Mouse (Mus musculus): ENCODE measurements around the gene Tdrd7. TPM values are rescaled to one million over a fixed set of nuclear protein-coding genes. Genes with fewer than 3 reads are reported as not detected.

Tdrd7 gene
- total RNA-seq, 1 experiment, result 6.0 TPM

DNA sequence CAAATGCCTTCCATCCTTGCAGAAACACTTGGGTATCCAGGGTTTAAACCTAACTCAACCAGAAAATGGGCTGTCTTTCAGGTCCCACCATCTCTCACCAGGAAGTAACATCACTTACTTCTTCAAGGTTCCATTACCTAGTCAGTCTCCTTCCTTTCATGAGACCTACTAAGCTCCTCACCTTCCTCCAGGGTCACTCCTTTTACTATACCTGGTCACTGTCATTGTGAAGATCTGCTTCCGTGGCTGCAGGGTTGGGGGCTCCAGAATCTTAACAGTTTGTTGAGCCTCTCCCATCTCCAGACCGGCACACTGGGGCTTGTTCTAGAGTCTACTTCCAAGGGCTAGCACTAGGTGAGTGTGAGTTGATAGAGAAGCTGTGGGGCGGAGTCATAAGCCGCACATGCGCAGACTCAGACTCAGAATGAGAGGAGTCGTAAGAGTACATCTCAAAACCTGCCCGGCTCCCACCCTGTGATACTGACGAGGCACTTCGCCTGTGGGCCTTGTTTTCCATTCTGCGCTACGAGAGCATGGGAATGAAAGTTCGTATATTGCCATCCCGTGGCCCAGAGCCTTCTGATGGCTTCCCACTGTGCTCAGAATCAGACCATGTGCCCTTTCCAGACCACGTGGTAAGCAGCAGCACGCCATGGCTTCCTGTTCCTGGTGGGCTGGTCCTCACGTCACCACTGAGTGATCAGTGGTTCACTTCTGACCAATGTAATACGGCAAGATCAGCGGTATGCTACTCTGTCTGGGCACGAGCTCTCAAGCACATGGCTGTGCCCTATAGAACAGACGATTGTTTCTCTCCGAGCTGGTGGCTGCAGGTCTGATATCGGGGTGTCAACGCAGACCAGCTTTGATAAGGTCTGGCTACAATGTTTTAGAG is 11.9 kb upstream of the Tdrd7 start:
- Histone ChIP-seq H3K9ac (ENCODE audit: insufficient read depth, low read depth, low read length, poor library complexity, severe bottlenecking) (no peak overlapping the region), H3K4me1 (ENCODE audit: control insufficient read depth in 2 of 2, insufficient read depth in 2 of 2, low read length in 2 of 2, poor library complexity in 1 of 2) (no peaks in the 10 kb centered on the region), H3K9me3 (ENCODE audit: control insufficient read depth, insufficient read depth, low read depth, low read length) (no peaks in the 10 kb centered on the region), H3K4me3 (ENCODE audit: insufficient read depth in 1 of 2, low read depth in 1 of 2, low read length in 2 of 2, poor library complexity in 1 of 2, severe bottlenecking in 1 of 2) (no peak overlapping the region), H3K36me3 (ENCODE audit: control insufficient read depth, insufficient read depth, low read length, poor library complexity, severe bottlenecking) (no peaks in the 10 kb centered on the region), H3K27ac (ENCODE audit: insufficient read depth, low read depth, low read length, poor library complexity, severe bottlenecking) (no peak overlapping the region)
- in situ Hi-C loops (cut with MboI; ENCODE audit: low sequenced_read_pairs in 2 of 2, unreplicated experiment in 2 of 2), result no loop called here
- TF ChIP-seq ZNF384 (IDR thresholded peaks at IDR 0.05; ENCODE audit: low read depth, low read length) (no peak), MAFK (IDR thresholded peaks at IDR 0.05; ENCODE audit: insufficient read depth, low read depth, low read length) (no peak), CHD2 (IDR thresholded peaks at IDR 0.05; ENCODE audit: low read depth, low read length) (no peak), HCFC1 (IDR thresholded peaks at IDR 0.05; ENCODE audit: borderline replicate concordance, insufficient read depth, low read length) (no peak), ZC3H11A (IDR thresholded peaks at IDR 0.05; ENCODE audit: borderline replicate concordance, low read depth, low read length) (no peak)
- DNase-seq (ENCODE audit: low read depth, low spot score), result no peak

GRCm38 (mm10) chr4:45955235-45955634 is 9.9 kb upstream of the Tdrd7 start:
- DNase-seq (ENCODE audit: low read depth, low spot score), result no peak
- no peaks in the 10 kb centered on the region for H3K36me3 ChIP-seq (ENCODE audit: control insufficient read depth, insufficient read depth, low read length, poor library complexity, severe bottlenecking)
- no peak for TF ChIP-seq ZNF384 (IDR thresholded peaks at IDR 0.05; ENCODE audit: low read depth, low read length)
- no peak overlapping the region for H3K4me3 ChIP-seq (ENCODE audit: insufficient read depth in 1 of 2, low read depth in 1 of 2, low read length in 2 of 2, poor library complexity in 1 of 2, severe bottlenecking in 1 of 2)
- in situ Hi-C loops (cut with MboI; ENCODE audit: low sequenced_read_pairs in 2 of 2, unreplicated experiment in 2 of 2), result no loop called here
- H3K27ac ChIP-seq (ENCODE audit: insufficient read depth, low read depth, low read length, poor library complexity, severe bottlenecking), result no peak overlapping the region
- no peaks in the 10 kb centered on the region for H3K9me3 ChIP-seq (ENCODE audit: control insufficient read depth, insufficient read depth, low read depth, low read length)
- no peaks in the 10 kb centered on the region for H3K4me1 ChIP-seq (ENCODE audit: control insufficient read depth in 2 of 2, insufficient read depth in 2 of 2, low read length in 2 of 2, poor library complexity in 1 of 2)
- no peak overlapping the region for H3K9ac ChIP-seq (ENCODE audit: insufficient read depth, low read depth, low read length, poor library complexity, severe bottlenecking)

- TF ChIP-seq MAFK (IDR thresholded peaks at IDR 0.05; ENCODE audit: insufficient read depth, low read depth, low read length) (no peak), ZNF384 (IDR thresholded peaks at IDR 0.05; ENCODE audit: low read depth, low read length) (no peak), CHD2 (IDR thresholded peaks at IDR 0.05; ENCODE audit: low read depth, low read length) (no peak), ZC3H11A (IDR thresholded peaks at IDR 0.05; ENCODE audit: borderline replicate concordance, low read depth, low read length) (no peak), HCFC1 (IDR thresholded peaks at IDR 0.05; ENCODE audit: borderline replicate concordance, insufficient read depth, low read length) (no peak)
- in situ Hi-C loops (cut with MboI; ENCODE audit: low sequenced_read_pairs in 2 of 2, unreplicated experiment in 2 of 2), result no loop called here
- H3K4me3 ChIP-seq (ENCODE audit: insufficient read depth in 1 of 2, low read depth in 1 of 2, low read length in 2 of 2, poor library complexity in 1 of 2, severe bottlenecking in 1 of 2), result no peak overlapping the region
- no peak for DNase-seq (ENCODE audit: low read depth, low spot score)
- no peak overlapping the region for H3K9ac ChIP-seq (ENCODE audit: insufficient read depth, low read depth, low read length, poor library complexity, severe bottlenecking)
- H3K27ac ChIP-seq (ENCODE audit: insufficient read depth, low read depth, low read length, poor library complexity, severe bottlenecking), result no peak overlapping the region
- no peaks in the 10 kb centered on the region for H3K9me3 ChIP-seq (ENCODE audit: control insufficient read depth, insufficient read depth, low read depth, low read length)
- H3K36me3 ChIP-seq (ENCODE audit: control insufficient read depth, insufficient read depth, low read length, poor library complexity, severe bottlenecking), result no peaks in the 10 kb centered on the region
- H3K4me1 ChIP-seq (ENCODE audit: control insufficient read depth in 2 of 2, insufficient read depth in 2 of 2, low read length in 2 of 2, poor library complexity in 1 of 2), result no peaks in the 10 kb centered on the region
These were observed 9.0 kb upstream of the Tdrd7 start for GRCm38 (mm10) chr4:45956131-45956530.

GRCm38 (mm10) chr4:45956706-45957105 is 8.4 kb upstream of the Tdrd7 start:
- in situ Hi-C loops (cut with MboI; ENCODE audit: low sequenced_read_pairs in 2 of 2, unreplicated experiment in 2 of 2), result no loop called here
- H3K4me3 ChIP-seq (ENCODE audit: insufficient read depth in 1 of 2, low read depth in 1 of 2, low read length in 2 of 2, poor library complexity in 1 of 2, severe bottlenecking in 1 of 2), result no peak overlapping the region
- H3K27ac ChIP-seq (ENCODE audit: insufficient read depth, low read depth, low read length, poor library complexity, severe bottlenecking), result no peak overlapping the region
- no peak for TF ChIP-seq CHD2 (IDR thresholded peaks at IDR 0.05; ENCODE audit: low read depth, low read length)
- no peak for TF ChIP-seq ZNF384 (IDR thresholded peaks at IDR 0.05; ENCODE audit: low read depth, low read length)
- no peak for TF ChIP-seq MAFK (IDR thresholded peaks at IDR 0.05; ENCODE audit: insufficient read depth, low read depth, low read length)
- TF ChIP-seq HCFC1 (IDR thresholded peaks at IDR 0.05; ENCODE audit: borderline replicate concordance, insufficient read depth, low read length), result no peak
- TF ChIP-seq ZC3H11A (IDR thresholded peaks at IDR 0.05; ENCODE audit: borderline replicate concordance, low read depth, low read length), result no peak
- no peak for DNase-seq (ENCODE audit: low read depth, low spot score)
- no peaks in the 10 kb centered on the region for H3K4me1 ChIP-seq (ENCODE audit: control insufficient read depth in 2 of 2, insufficient read depth in 2 of 2, low read length in 2 of 2, poor library complexity in 1 of 2)
- H3K36me3 ChIP-seq (ENCODE audit: control insufficient read depth, insufficient read depth, low read length, poor library complexity, severe bottlenecking), result no peaks in the 10 kb centered on the region
- no peaks in the 10 kb centered on the region for H3K9me3 ChIP-seq (ENCODE audit: control insufficient read depth, insufficient read depth, low read depth, low read length)
- no peak overlapping the region for H3K9ac ChIP-seq (ENCODE audit: insufficient read depth, low read depth, low read length, poor library complexity, severe bottlenecking)
